Mouse (Mus musculus): Measurements from ENCODE around the gene Meiob.

Gene Meiob

GRCm38 (mm10) chr17:24803952-24804951 lies at the start of gene Meiob:
Gene Meiob (plus strand): TSS chr17:24804289.
- peak; percentile 80 to 90 for DNase-seq (ENCODE audit: low spot score in 2 of 2)

- no peak for DNase-seq (ENCODE audit: low spot score in 2 of 2)
These were observed 46.7 kb upstream of the Meiob start for GRCm38 (mm10) chr17:24757394-24757793.

- no peak for DNase-seq (ENCODE audit: low spot score in 2 of 2)
These were observed 43.0 kb upstream of the Meiob start for GRCm38 (mm10) chr17:24761121-24761520.

GRCm38 (mm10) chr17:24765016-24765905 lies 38.8 kb upstream of the Meiob start:
- DNase-seq (ENCODE audit: low spot score in 2 of 2) = no peak

- no peak for DNase-seq (ENCODE audit: low spot score in 2 of 2)
These were observed 37.7 kb upstream of the Meiob start for GRCm38 (mm10) chr17:24766266-24766875.

GRCm38 (mm10) chr17:24769146-24769545 lies 34.9 kb upstream of the Meiob start:
- DNase-seq (ENCODE audit: low spot score in 2 of 2) = no peak

GRCm38 (mm10) chr17:24773241-24773640 lies 30.8 kb upstream of the Meiob start:
- no peak for DNase-seq (ENCODE audit: low spot score in 2 of 2)

- DNase-seq (ENCODE audit: low spot score in 2 of 2) = no peak
These were observed 28.9 kb upstream of the Meiob start for GRCm38 (mm10) chr17:24775173-24775572.

- no peak for DNase-seq (ENCODE audit: low spot score in 2 of 2)
These were observed 27.0 kb upstream of the Meiob start for GRCm38 (mm10) chr17:24777073-24777472.

GRCm38 (mm10) chr17:24780821-24781220 lies 23.3 kb upstream of the Meiob start:
- DNase-seq (ENCODE audit: low spot score in 2 of 2) = no peak

- DNase-seq (ENCODE audit: low spot score in 2 of 2) = no peak
These were observed 11.9 kb upstream of the Meiob start for GRCm38 (mm10) chr17:24792190-24792589.

GRCm38 (mm10) chr17:24794791-24795190 lies 9.3 kb upstream of the Meiob start:
- no peak for DNase-seq (ENCODE audit: low spot score in 2 of 2)

GRCm38 (mm10) chr17:24796969-24797368 lies 7.1 kb upstream of the Meiob start:
- DNase-seq (ENCODE audit: low spot score in 2 of 2) = no peak

- DNase-seq (ENCODE audit: low spot score in 2 of 2) = no peak
These were observed 5.9 kb upstream of the Meiob start for GRCm38 (mm10) chr17:24798229-24798628.

- no peak for DNase-seq (ENCODE audit: low spot score in 2 of 2)
These were observed 4.6 kb upstream of the Meiob start for GRCm38 (mm10) chr17:24799476-24799875.

- no peak for DNase-seq (ENCODE audit: low spot score in 2 of 2)
These were observed 3.6 kb upstream of the Meiob start for GRCm38 (mm10) chr17:24800524-24800923.

GRCm38 (mm10) chr17:24811211-24811610 lies 7.1 kb downstream of the Meiob start:
- DNase-seq (ENCODE audit: low spot score in 2 of 2) = no peak

GRCm38 (mm10) chr17:24812215-24812614 lies 8.1 kb downstream of the Meiob start:
- no peak for DNase-seq (ENCODE audit: low spot score in 2 of 2)

- DNase-seq (ENCODE audit: low spot score in 2 of 2) = no peak
These were observed 11.2 kb downstream of the Meiob start for GRCm38 (mm10) chr17:24815256-24815655.

- DNase-seq (ENCODE audit: low spot score in 2 of 2) = no peak
These were observed 13.4 kb downstream of the Meiob start for GRCm38 (mm10) chr17:24817503-24817902.

GRCm38 (mm10) chr17:24818172-24818571 lies 14.1 kb downstream of the Meiob start:
- no peak for DNase-seq (ENCODE audit: low spot score in 2 of 2)

GRCm38 (mm10) chr17:24819469-24819868 lies 15.4 kb downstream of the Meiob start:
- DNase-seq (ENCODE audit: low spot score in 2 of 2) = no peak

Data from spleen, postnatal 4 days (tissue).